Mouse (Mus musculus): Measurements from ENCODE around the gene Smtnl1. TPM values are rescaled to one million over a fixed set of nuclear protein-coding genes. Genes with fewer than 3 reads are reported as not detected.
A peak's percentile ranks its signal among the peaks of the same experiment; 100 is the strongest.

Gene Smtnl1
- total and polyA plus RNA-seq, 3 experiments: 0.13 to 1.5 TPM; not detected in 1

- H3K4me2 ChIP-seq (ENCODE audit: insufficient read depth, low read depth, poor library complexity, severe bottlenecking): no peak overlapping the region
- peaks cover 0 to 3% of the 10 kb centered on the region in 2 experiments; a peak in 1 of 4 replicates for H3K4me1 ChIP-seq (ENCODE audit: control insufficient read depth in 1 of 2, insufficient read depth in 2 of 2)
- H3K9me3 ChIP-seq (replicated peaks; ENCODE audit: low read length): no peaks in the 10 kb centered on the region
- no peak overlapping the region for H3K27ac ChIP-seq (ENCODE audit: insufficient read depth, low read depth)
- H3K4me3 ChIP-seq (replicated peaks in 1 of 3; ENCODE audit: low read depth in 2 of 3, low read length in 2 of 3, poor library complexity in 1 of 3): no peak overlapping the region
- DNase-seq (ENCODE audit: extremely low read depth): no peak
- H3K9ac ChIP-seq (ENCODE audit: insufficient read depth, low read depth): no peak overlapping the region
- TF ChIP-seq EP300 (IDR thresholded peaks at IDR 0.05; ENCODE audit: low read length) (no peak), ELF1 (IDR thresholded peaks at IDR 0.05; ENCODE audit: low read depth, low read length) (no peak), ZMIZ1 (IDR thresholded peaks at IDR 0.05; ENCODE audit: low read depth, low read length) (no peak), SMC3 (IDR thresholded peaks at IDR 0.05; ENCODE audit: low read depth, low read length) (0 out of 2 replicates have a peak, but pooled peaks have one; percentile 13), ZC3H11A (IDR thresholded peaks at IDR 0.05; ENCODE audit: low read depth, low read length) (no peak), RCOR1 (conservative IDR thresholded peaks at IDR 0.05; ENCODE audit: low read depth, low read length) (no peak), CTCF (conservative IDR thresholded peaks at IDR 0.05 in 1 of 2, IDR thresholded peaks at IDR 0.05 in 1 of 2; ENCODE audit: low read depth in 2 of 2, low read length in 2 of 2) (peak in 1 of 2 experiments; percentile 39; a peak in 1 of 4 replicates)
- dilution Hi-C loops (cut with MboI; ENCODE audit: extremely low pct_ligation_motif_present, extremely low pct_unique_long_range_greater_than_20kb, low sequenced_read_pairs) (no loop called here), in situ Hi-C loops (cut with MboI; ENCODE audit: low pct_ligation_motif_present, low pct_unique_long_range_greater_than_20kb, low sequenced_read_pairs) (no loop called here)
- peaks cover 3% of the 10 kb centered on the region for H3K27me3 ChIP-seq (replicated peaks)
- H3K79me2 ChIP-seq (replicated peaks; ENCODE audit: control insufficient read depth, extremely low read depth, insufficient read depth, poor library complexity, severe bottlenecking): no peaks in the 10 kb centered on the region
- H3K36me3 ChIP-seq (replicated peaks in 1 of 2; ENCODE audit: control insufficient read depth in 1 of 2, insufficient read depth in 1 of 2, low read length in 1 of 2): peaks cover 0 to 2% of the 10 kb centered on the region in 2 experiments
Observed at GRCm38 (mm10) chr2:84810886-84811577, 11.4 kb downstream of the Smtnl1 start.

- Histone ChIP-seq H3K4me1 (ENCODE audit: control insufficient read depth in 1 of 2, insufficient read depth in 2 of 2) (no peaks in the 10 kb centered on the region), H3K9ac (ENCODE audit: insufficient read depth, low read depth) (no peak overlapping the region), H3K36me3 (replicated peaks in 1 of 2; ENCODE audit: control insufficient read depth in 1 of 2, insufficient read depth in 1 of 2, low read length in 1 of 2) (peaks cover 0 to 2% of the 10 kb centered on the region in 2 experiments), H3K9me3 (replicated peaks; ENCODE audit: low read length) (no peaks in the 10 kb centered on the region), H3K79me2 (replicated peaks; ENCODE audit: control insufficient read depth, extremely low read depth, insufficient read depth, poor library complexity, severe bottlenecking) (no peaks in the 10 kb centered on the region), H3K4me2 (ENCODE audit: insufficient read depth, low read depth, poor library complexity, severe bottlenecking) (no peak overlapping the region), H3K27me3 (replicated peaks) (no peaks in the 10 kb centered on the region), H3K4me3 (replicated peaks in 1 of 3; ENCODE audit: low read depth in 2 of 3, low read length in 2 of 3, poor library complexity in 1 of 3) (no peak overlapping the region), H3K27ac (ENCODE audit: insufficient read depth, low read depth) (no peak overlapping the region)
- no peak for DNase-seq (ENCODE audit: extremely low read depth)
- dilution Hi-C loops (cut with MboI; ENCODE audit: extremely low pct_ligation_motif_present, extremely low pct_unique_long_range_greater_than_20kb, low sequenced_read_pairs) (no loop called here), in situ Hi-C loops (cut with MboI; ENCODE audit: low pct_ligation_motif_present, low pct_unique_long_range_greater_than_20kb, low sequenced_read_pairs) (no loop called here)
- TF ChIP-seq MAX (IDR thresholded peaks at IDR 0.05; ENCODE audit: low read length) (no peak), ZKSCAN1 (IDR thresholded peaks at IDR 0.05; ENCODE audit: borderline replicate concordance, low read depth, low read length) (no peak), CTCF (conservative IDR thresholded peaks at IDR 0.05 in 1 of 2, IDR thresholded peaks at IDR 0.05 in 1 of 2; ENCODE audit: low read depth in 2 of 2, low read length in 2 of 2) (no peak), USF2 (conservative IDR thresholded peaks at IDR 0.05; ENCODE audit: low read depth, low read length) (no peak), E2F4 (IDR thresholded peaks at IDR 0.05; ENCODE audit: insufficient replicate concordance, low read depth, low read length) (no peak), POLR2A (IDR thresholded peaks at IDR 0.05; ENCODE audit: low read depth, low read length) (no peak), BHLHE40 (IDR thresholded peaks at IDR 0.05; ENCODE audit: low read depth, low read length) (no peak), RAD21 (IDR thresholded peaks at IDR 0.05; ENCODE audit: low read depth, low read length) (no peak), RCOR1 (conservative IDR thresholded peaks at IDR 0.05; ENCODE audit: low read depth, low read length) (no peak), MYC (IDR thresholded peaks at IDR 0.05; ENCODE audit: low read depth, low read length) (no peak), MAFK (IDR thresholded peaks at IDR 0.05; ENCODE audit: insufficient replicate concordance, low read length) (no peak)
Observed at GRCm38 (mm10) chr2:84810526-84810885, 11.9 kb downstream of the Smtnl1 start.

Measured in CH12.LX (cell line).